Mouse (Mus musculus) heart, embryonic 15.5 days (tissue): Measurements from ENCODE around the gene Mta2. TPM values are rescaled to one million over a fixed set of nuclear protein-coding genes. Genes with fewer than 3 reads are reported as not detected.

Experiments
- ATAC-seq: fragments of 200-750 bp; cut with Nextera tagmentation; replicated peaks from 2 replicates; pipeline ENCODE4 v1.8.0; 2017; ENCODE audit warnings: low read depth, moderate TSS enrichment; ENCODE audit not compliant: insufficient number of reproducible peaks, insufficient read depth, low FRiP score
- H3K27ac ChIP-seq: fragments of 300-500 bp; sonication (generic); 2 replicates; pipeline ENCODE4 v1.5.1; 2015; ENCODE audit warnings: mild to moderate bottlenecking, inconsistent platforms
- H3K27me3 ChIP-seq: fragments of 300-500 bp; sonication (generic); 2 replicates; pipeline ENCODE4 v1.6.1; 2015; ENCODE audit warnings: inconsistent platforms
- H3K36me3 ChIP-seq: fragments of 300-500 bp; sonication (generic); 2 replicates; pipeline ENCODE4 v1.6.1; 2015; ENCODE audit warnings: mild to moderate bottlenecking, inconsistent platforms
- H3K4me1 ChIP-seq: fragments of 300-500 bp; sonication (generic); replicated peaks from 2 replicates; pipeline ENCODE4 v1.6.1; 2015; ENCODE audit warnings: inconsistent platforms
- H3K4me2 ChIP-seq: fragments of 300-500 bp; sonication (generic); 2 replicates; pipeline ENCODE4 v1.6.1; 2015; ENCODE audit warnings: inconsistent platforms, mild to moderate bottlenecking, moderate library complexity
- H3K4me3 ChIP-seq: fragments of 300-500 bp; sonication (generic); 2 replicates; pipeline ENCODE4 v1.5.1; 2015; ENCODE audit warnings: mild to moderate bottlenecking, inconsistent platforms
- H3K9ac ChIP-seq: fragments of 300-500 bp; sonication (generic); 2 replicates; pipeline ENCODE4 v1.6.1; 2015; ENCODE audit warnings: mild to moderate bottlenecking, inconsistent platforms
- H3K9me3 ChIP-seq: fragments of 300-500 bp; sonication (generic); replicated peaks from 2 replicates; pipeline ENCODE4 v1.6.1; 2016; ENCODE audit warnings: inconsistent platforms
- WGBS: fragments of 180-500 bp; shearing (Covaris S2); methylation state at CpG from one replicate; pipeline ENCODE4 v1.1.7; 2015; ENCODE audit warnings: mixed read lengths; 5-methylcytosine and 5-hydroxymethylcytosine counted together
- polyA plus RNA-seq: library from polyadenylated mRNA; unstranded; fragments of >200 nt; fragmentation: Nextera tagmentation; extraction: Ambion mirVana; gene quantifications from 2 replicates; pipeline ENCODE4 v1.2.1, GENCODE M21; 2015

Mta2 gene
- polyA plus RNA-seq, 1 experiment from 2014 or later = 74.2 TPM

DNA sequence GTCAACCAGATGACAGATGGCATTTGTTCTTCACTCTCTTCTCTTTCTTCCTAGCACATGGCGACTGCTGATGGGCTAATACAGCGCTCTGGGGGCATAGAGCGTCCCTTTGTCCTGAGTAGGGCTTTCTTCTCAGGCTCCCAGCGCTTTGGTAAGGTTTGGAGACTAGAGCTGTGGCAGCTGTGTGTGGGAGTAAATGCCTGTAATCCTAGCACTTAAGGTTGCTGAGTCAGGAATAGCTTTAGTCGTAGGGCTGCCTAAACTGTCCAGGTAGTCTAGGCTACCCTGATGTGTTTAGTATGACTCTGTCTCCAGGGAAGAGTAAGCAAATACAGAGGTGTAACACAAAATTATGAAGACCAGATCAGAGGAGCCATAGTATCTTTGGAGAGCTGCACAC, 29.9 kb upstream of the Mta2 start:
- H3K4me3 ChIP-seq = no peak overlapping the region
- WGBS = 91% methylated on average over 5 of the region's 5 CpGs
- no peaks in the 10 kb centered on the region for H3K9me3 ChIP-seq
- no peak overlapping the region for H3K9ac ChIP-seq
- no peak for ATAC-seq
- H3K4me1 ChIP-seq = no peaks in the 10 kb centered on the region
- H3K36me3 ChIP-seq = peaks cover 100% of the 10 kb centered on the region
- no peak overlapping the region for H3K27ac ChIP-seq
- no peak overlapping the region for H3K4me2 ChIP-seq
- H3K27me3 ChIP-seq = no peaks in the 10 kb centered on the region

GRCm38 (mm10) chr19:8914212-8914611, 27.5 kb upstream of the Mta2 start:
- ATAC-seq = no peak
- H3K4me1 ChIP-seq = no peaks in the 10 kb centered on the region
- H3K27me3 ChIP-seq = no peaks in the 10 kb centered on the region
- peaks cover 79% of the 10 kb centered on the region for H3K36me3 ChIP-seq
- no peak overlapping the region for H3K9ac ChIP-seq
- 91% methylated on average over 3 of the region's 3 CpGs for WGBS
- H3K4me2 ChIP-seq = no peak overlapping the region
- no peak overlapping the region for H3K4me3 ChIP-seq
- H3K9me3 ChIP-seq = no peaks in the 10 kb centered on the region
- H3K27ac ChIP-seq = no peak overlapping the region

GRCm38 (mm10) chr19:8919000-8919399, 22.7 kb upstream of the Mta2 start:
- Histone ChIP-seq H3K4me3 (no peak overlapping the region), H3K27ac (no peak overlapping the region), H3K4me1 (peaks cover 15% of the 10 kb centered on the region), H3K9ac (no peak overlapping the region), H3K27me3 (no peaks in the 10 kb centered on the region), H3K4me2 (no peak overlapping the region), H3K9me3 (no peaks in the 10 kb centered on the region), H3K36me3 (peaks cover 34% of the 10 kb centered on the region)
- no peak for ATAC-seq
- 92% methylated on average over 3 of the region's 3 CpGs for WGBS

- Histone ChIP-seq H3K4me1 (peaks cover 15% of the 10 kb centered on the region), H3K4me2 (peak overlapping the region; percentile 77), H3K9me3 (no peaks in the 10 kb centered on the region), H3K27me3 (no peaks in the 10 kb centered on the region), H3K9ac (0 out of 2 replicates have a peak overlapping the region, but pooled peaks have one; percentile 79), H3K36me3 (peaks cover 27% of the 10 kb centered on the region), H3K4me3 (peak overlapping the region; percentile 92), H3K27ac (peak overlapping the region; percentile 93)
- ATAC-seq = no peak
- 68% methylated on average over 6 of the region's 6 CpGs for WGBS
Measured at GRCm38 (mm10) chr19:8919684-8920072, 22.0 kb upstream of the Mta2 start.

- Histone ChIP-seq H3K4me1 (peaks cover 15% of the 10 kb centered on the region), H3K9ac (peak within 1 kb of the TSS; percentile 79), H3K27ac (peak within 1 kb of the TSS; percentile 93), H3K4me2 (peak within 1 kb of the TSS; percentile 77), H3K27me3 (no peaks in the 10 kb centered on the region), H3K4me3 (peak within 1 kb of the TSS; percentile 92), H3K36me3 (peaks cover 23% of the 10 kb centered on the region), H3K9me3 (no peaks in the 10 kb centered on the region)
- 2% methylated on average over 49 of the region's 50 CpGs for WGBS
- ATAC-seq = peak; percentile 97
Measured at GRCm38 (mm10) chr19:8920073-8920736, 21.5 kb upstream of the Mta2 start, which contains the start of gene B3gat3. Gene B3gat3 (plus strand): TSS chr19:8920374.

- peak; percentile 21; the same call in 1 of the 2 replicates for ATAC-seq
Measured at GRCm38 (mm10) chr19:8920836-8921291, 20.8 kb upstream of the Mta2 start.

GRCm38 (mm10) chr19:8921741-8922140, 19.9 kb upstream of the Mta2 start:
- H3K27me3 ChIP-seq = no peaks in the 10 kb centered on the region
- H3K4me2 ChIP-seq = peak overlapping the region; percentile 77
- peak overlapping the region; percentile 79; the same call in 1 of the 2 replicates for H3K9ac ChIP-seq
- peaks cover 20% of the 10 kb centered on the region; the same call in 1 of the 2 replicates for H3K36me3 ChIP-seq
- no peak overlapping the region for H3K4me3 ChIP-seq
- no peak overlapping the region for H3K27ac ChIP-seq
- 72% methylated on average over 9 of the region's 9 CpGs for WGBS
- ATAC-seq = no peak
- H3K9me3 ChIP-seq = no peaks in the 10 kb centered on the region
- H3K4me1 ChIP-seq = peaks cover 15% of the 10 kb centered on the region

More at GRCm38 (mm10) chr19:8920836-8921291, 20.8 kb upstream of the Mta2 start:
- under 1% methylated on average over 6 of the region's 6 CpGs for WGBS
- H3K9ac ChIP-seq = peak overlapping the region; percentile 79
- peak overlapping the region; percentile 77 for H3K4me2 ChIP-seq
- H3K4me1 ChIP-seq = peaks cover 15% of the 10 kb centered on the region
- no peaks in the 10 kb centered on the region for H3K27me3 ChIP-seq
- peak overlapping the region; percentile 92 for H3K4me3 ChIP-seq
- H3K36me3 ChIP-seq = peaks cover 23% of the 10 kb centered on the region
- H3K9me3 ChIP-seq = no peaks in the 10 kb centered on the region
- H3K27ac ChIP-seq = peak overlapping the region; percentile 93

DNA sequence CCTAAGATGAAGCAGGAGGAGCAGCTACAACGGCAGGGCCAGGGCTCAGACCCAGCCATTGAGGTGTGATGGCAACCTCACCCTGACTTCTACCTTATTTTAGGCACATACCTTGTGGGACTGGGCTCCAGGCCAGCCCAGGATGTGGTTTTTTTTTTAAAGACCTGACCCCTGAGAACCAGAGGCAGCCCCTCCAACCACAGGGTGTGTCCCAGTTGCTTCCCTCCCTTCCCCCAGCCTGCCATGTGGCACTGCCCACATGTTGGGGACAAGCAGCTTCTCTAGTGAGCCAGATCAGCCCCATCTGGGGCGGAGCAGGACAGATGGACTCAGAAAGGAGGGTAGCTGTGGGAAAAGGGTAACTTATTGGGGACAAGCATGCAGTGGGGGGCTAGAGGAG, 14.9 kb upstream of the Mta2 start:
- Histone ChIP-seq H3K27ac (no peak overlapping the region), H3K36me3 (peaks cover 31% of the 10 kb centered on the region)
- 75% methylated on average over 2 of the region's 2 CpGs for WGBS

DNA sequence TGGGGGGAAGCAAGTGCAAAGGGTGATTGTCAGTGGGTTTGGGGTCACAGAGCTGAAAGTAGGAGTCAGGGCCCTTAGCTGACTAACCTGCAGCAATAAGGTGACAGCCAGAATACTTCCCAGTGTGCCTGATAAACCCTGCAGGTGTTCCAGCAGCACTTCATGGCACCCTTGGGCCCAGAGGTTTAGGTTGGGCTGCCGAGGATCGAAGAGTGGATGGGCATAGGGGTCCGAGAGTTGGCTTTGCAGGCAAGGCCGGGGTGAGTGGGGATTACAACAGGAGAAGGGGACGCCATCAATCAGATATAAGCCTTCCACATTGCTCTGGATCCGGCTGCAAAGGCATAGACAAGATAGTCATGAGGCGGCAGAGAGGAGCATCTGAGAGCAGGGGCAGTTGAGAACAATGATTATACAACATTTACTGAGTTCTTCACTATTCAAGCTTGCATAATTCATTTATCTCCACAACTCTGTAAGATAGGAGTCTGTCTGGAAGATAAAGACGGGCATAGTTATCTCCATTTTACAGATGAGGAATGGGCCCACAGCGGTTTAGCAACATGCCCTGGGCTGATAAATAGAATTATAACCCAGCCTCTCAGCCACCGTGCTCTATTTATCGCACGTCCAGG, 13.7 kb upstream of the Mta2 start:
- Histone ChIP-seq H3K27me3 (no peaks in the 10 kb centered on the region; the same call in 1 of the 2 replicates), H3K4me3 (no peak overlapping the region), H3K36me3 (peaks cover 30% of the 10 kb centered on the region), H3K4me2 (no peak overlapping the region), H3K9ac (no peak overlapping the region), H3K4me1 (peaks cover 22% of the 10 kb centered on the region), H3K9me3 (no peaks in the 10 kb centered on the region), H3K27ac (0 out of 2 replicates have a peak overlapping the region, but pooled peaks have one; percentile 80)
- ATAC-seq = no peak
- WGBS = 82% methylated on average over 12 of the region's 12 CpGs

More for the DNA sequence above, 14.9 kb upstream of the Mta2 start:
- no peak for ATAC-seq
- Histone ChIP-seq H3K9me3 (no peaks in the 10 kb centered on the region), H3K9ac (no peak overlapping the region), H3K4me2 (no peak overlapping the region), H3K27me3 (no peaks in the 10 kb centered on the region; the same call in 1 of the 2 replicates), H3K4me3 (no peak overlapping the region), H3K4me1 (peaks cover 23% of the 10 kb centered on the region)

- ATAC-seq = 0 out of 2 replicates have a peak, but pooled peaks have one; percentile 1
- Histone ChIP-seq H3K9ac (peak overlapping the region; percentile 92), H3K27ac (peak overlapping the region; percentile 80), H3K4me2 (peak overlapping the region; percentile 88), H3K4me1 (peaks cover 22% of the 10 kb centered on the region), H3K4me3 (peak overlapping the region; percentile 93), H3K9me3 (no peaks in the 10 kb centered on the region), H3K36me3 (peaks cover 36% of the 10 kb centered on the region), H3K27me3 (no peaks in the 10 kb centered on the region; the same call in 1 of the 2 replicates)
- WGBS = 18% methylated on average over 16 of the region's 16 CpGs
Measured at GRCm38 (mm10) chr19:8928689-8929223, 12.9 kb upstream of the Mta2 start.
